ENCODE assay signal across 15 mouse cellular contexts in the genomic region with DNA sequence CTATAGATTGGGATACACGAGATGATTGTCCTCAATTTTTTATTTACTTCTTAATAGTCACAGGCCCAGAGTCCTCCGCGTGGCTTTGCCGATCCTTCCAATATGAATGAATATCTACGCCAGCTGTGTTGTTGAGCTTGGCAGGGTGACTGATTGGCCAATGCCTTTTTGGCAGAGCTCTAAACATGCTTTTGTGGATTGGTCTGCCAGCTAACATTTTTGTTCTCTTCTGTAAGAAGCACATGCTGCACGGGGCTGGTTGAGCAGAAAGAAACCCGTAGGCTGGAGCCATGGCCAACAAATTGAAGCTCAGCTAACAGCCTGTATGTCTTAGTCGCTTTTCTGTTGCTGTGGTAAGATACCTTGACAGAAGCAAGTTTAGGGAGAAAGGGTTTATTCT. TPM values are rescaled to one million over a fixed set of nuclear protein-coding genes. Genes with fewer than 3 reads are reported as not detected.
DNase-seq lines count a peak whose midpoint lies in the region; ATAC-seq and TF ChIP-seq lines count a peak whose summit lies in the region.
"Had no signal": no experiment of that assay in that cellular context is flagged by ENCODE, and none has a peak within 500 bp of the region (broad histone marks: within the 10 kb centered on the region; RNA-seq: fewer than 3 reads in every experiment).

No protein-coding gene starts in this region.

- no peak for ATAC-seq in liver, postnatal 0 days
- ATAC-seq: activated CD4-positive, CD25-positive, alpha-beta regulatory T cell, adult 4 months; intestine, embryonic 16.5 days had no signal

- TF ChIP-seq EP300 in liver, postnatal 0 days (IDR thresholded peaks at IDR 0.05; ENCODE audit: low read depth): no peak

- intact Hi-C loops in left cerebral cortex, postnatal 25 days (cut with DNase I): loop anchor here (10.0 kb wide), 1 partner anchor 440 kb away; no protein-coding TSS in a partner anchor

- no peak overlapping the region for H3K9ac ChIP-seq in liver, adult 2 months (ENCODE audit: low read depth, low read length)
- no peak overlapping the region for H3K9ac ChIP-seq in liver, postnatal 0 days (replicated peaks)

- H3K27ac ChIP-seq in cerebellum, adult 2 months (ENCODE audit: insufficient read depth, low read length): no peak overlapping the region
- no peak overlapping the region for H3K27ac ChIP-seq in liver, adult 2 months (replicated peaks; ENCODE audit: insufficient read depth, low read depth, low read length)
- no peak overlapping the region for H3K27ac ChIP-seq in liver, postnatal 0 days (ENCODE audit: low read depth)
- H3K27ac ChIP-seq: macrophage had no signal

- TF ChIP-seq CTCF in cerebellum, adult 2 months (IDR thresholded peaks at IDR 0.05; ENCODE audit: borderline replicate concordance, insufficient read depth, low read depth, low read length): no peak
- no peak for TF ChIP-seq CTCF in liver, adult 2 months (IDR thresholded peaks at IDR 0.05; ENCODE audit: low read depth, low read length)
- no peak for TF ChIP-seq CTCF in liver, postnatal 0 days (IDR thresholded peaks at IDR 0.05; ENCODE audit: low read depth)

- no peak overlapping the region for H3K4me3 ChIP-seq in cerebellum, adult 2 months (replicated peaks; ENCODE audit: insufficient read depth, low read depth, low read length)
- H3K4me3 ChIP-seq in liver, adult 2 months (ENCODE audit: insufficient read depth, low read depth, low read length): no peak overlapping the region
- no peak overlapping the region for H3K4me3 ChIP-seq in liver, postnatal 0 days (ENCODE audit: low read depth, low read length)
- H3K4me3 ChIP-seq: erythroblast, embryonic 14.5 days had no signal

- H3K79me2 ChIP-seq in liver, adult 2 months (ENCODE audit: control insufficient read depth, insufficient read depth, low read length): no peaks in the 10 kb centered on the region

- H3K27me3 ChIP-seq in cerebellum, adult 2 months (ENCODE audit: control insufficient read depth, insufficient read depth, low read length): no peaks in the 10 kb centered on the region
- no peaks in the 10 kb centered on the region for H3K27me3 ChIP-seq in liver, adult 2 months (ENCODE audit: control insufficient read depth, insufficient read depth, low read length)
- H3K27me3 ChIP-seq in liver, postnatal 0 days (ENCODE audit: insufficient read depth, low read length): no peaks in the 10 kb centered on the region

- no peak overlapping the region for H3K4me2 ChIP-seq in liver, postnatal 0 days (ENCODE audit: low read depth, low read length)

- TF ChIP-seq POLR2A in cerebellum, adult 2 months (IDR thresholded peaks at IDR 0.05; ENCODE audit: borderline replicate concordance, insufficient read depth, low read length): no peak
- no peak for TF ChIP-seq POLR2A in liver, adult 2 months (IDR thresholded peaks at IDR 0.05; ENCODE audit: extremely low read depth, insufficient read depth, low read length)

- WGBS in cerebellum, adult 2 months: 22% methylated on average over 8 of the region's 8 CpGs
- 24% methylated on average over 8 of the region's 8 CpGs for WGBS in liver, adult 2 months
- 81% methylated on average over 8 of the region's 8 CpGs for WGBS in liver, postnatal 0 days (ENCODE audit: insufficient replicate concordance)

- H3K36me3 ChIP-seq in liver, adult 2 months (ENCODE audit: control insufficient read depth, insufficient read depth, low read length): no peaks in the 10 kb centered on the region
- H3K36me3 ChIP-seq in liver, postnatal 0 days (replicated peaks; ENCODE audit: insufficient read depth, low read length): no peaks in the 10 kb centered on the region
- H3K36me3 ChIP-seq: G1E had no signal

- H3K4me1 ChIP-seq in cerebellum, adult 2 months (ENCODE audit: control insufficient read depth, insufficient read depth, low read length): no peaks in the 10 kb centered on the region
- H3K4me1 ChIP-seq in liver, adult 2 months (ENCODE audit: control insufficient read depth, insufficient read depth, low read length): 0 out of 2 replicates have a peak, but pooled peaks cover 2% of the 10 kb centered on the region
- no peaks in the 10 kb centered on the region for H3K4me1 ChIP-seq in liver, postnatal 0 days (ENCODE audit: insufficient read depth)

- no peaks in the 10 kb centered on the region for H3K9me3 ChIP-seq in liver, postnatal 0 days (ENCODE audit: low read length)
- H3K9me3 ChIP-seq: G1E had no signal

- DNase-seq in cerebellum, postnatal 10 days: peak; percentile 30 to 36
- no peak for DNase-seq in cerebellum, adult 2 months
- peak; percentile 92 for DNase-seq in liver, adult 2 months (ENCODE audit: extremely low read depth, low read depth, low spot score)
- DNase-seq in liver, postnatal 0 days: no peak
- DNase-seq in heart, adult 9 months (ENCODE audit: low spot score in 2 of 2): peak; percentile 72 to 74
- DNase-seq in lung, postnatal 36 days: peak; percentile 61
- DNase-seq in MN1 (ENCODE audit: low spot score): no peak
- no peak for DNase-seq in left cerebral cortex, postnatal 25 days (ENCODE audit: low spot score in 2 of 2)
- DNase-seq: right cerebral cortex, postnatal 14 days; thymus, postnatal 36 days had no signal

RNA-seq across cellular contexts. Expression of a gene that starts 20.2 kb away (rescaled TPM):
- 229 and 242 TPM in 2 replicates for polyA plus RNA-seq in cerebellum, adult 2 months (2012; rRNA removed)
- 252 and 272 TPM in 2 replicates for total RNA-seq in liver, adult 2 months (2014; rRNA removed)
- polyA plus RNA-seq in liver, adult 2 months (2012; rRNA removed): 278 and 314 TPM in 2 replicates
- 380 and 395 TPM in 2 replicates for polyA plus RNA-seq in liver, postnatal 0 days (2015; fragmentation: Nextera tagmentation; extraction: Ambion mirVana)
- 100 to 1,000 TPM; 150 to 154 TPM for total RNA-seq in left cerebral cortex, postnatal 25 days (2021)

Comparison
In these comparisons a context has a peak if more than half of its experiments do, and no peak if none do; other contexts are left out.
1. DNase-seq: peak in cerebellum, postnatal 10 days (2 of 2), liver, adult 2 months (single experiment), heart, adult 9 months (2 of 2) and lung, postnatal 36 days (single experiment); none in cerebellum, adult 2 months (0 of 2), liver, postnatal 0 days (single experiment), MN1 (single experiment) and left cerebral cortex, postnatal 25 days (0 of 2).